Mouse (Mus musculus) MEL (cell line): Measurements from ENCODE around the gene Mettl16.

Experiments
- E2F4 ChIP-seq: IDR thresholded peaks from 2 replicates; pipeline ENCODE4 v1.6.1; 2011; ENCODE audit warnings: low read depth, low read length, improper control_type of control experiment, borderline replicate concordance
- EP300 ChIP-seq, 2 experiments: IDR thresholded peaks; 2 replicates each; pipeline ENCODE4 v1.6.1; 2011; ENCODE audit warnings: improper control_type of control experiment in 2 of 2, low read length in 2 of 2, low read depth in 1 of 2, mild to moderate bottlenecking in 1 of 2
- HCFC1 ChIP-seq: IDR thresholded peaks from 2 replicates; pipeline ENCODE4 v1.6.1; 2012; ENCODE audit warnings: low read depth, mild to moderate bottlenecking, inconsistent platforms, low read length, improper control_type of control experiment, moderate library complexity
- MAX ChIP-seq: IDR thresholded peaks from 2 replicates; pipeline ENCODE4 v1.6.1; 2011; ENCODE audit warnings: low read length, improper control_type of control experiment
- NELFE ChIP-seq: IDR thresholded peaks from 2 replicates; pipeline ENCODE4 v1.6.1; 2011; ENCODE audit warnings: low read depth, low read length, improper control_type of control experiment
- POLR2A ChIP-seq, 2 experiments: IDR thresholded peaks; 2 replicates each; pipeline ENCODE4 v1.6.1; 2011 to 2012; ENCODE audit warnings: low read length in 2 of 2, mild to moderate bottlenecking in 2 of 2, control low read depth in 1 of 2, improper control_type of control experiment in 1 of 2, low read depth in 1 of 2, moderate library complexity in 1 of 2; ENCODE audit not compliant: control insufficient read depth in 1 of 2, insufficient read depth in 1 of 2, poor library complexity in 1 of 2
- ZC3H11A ChIP-seq: IDR thresholded peaks from 2 replicates; pipeline ENCODE4 v1.6.1; 2012; ENCODE audit warnings: low read depth, mild to moderate bottlenecking, inconsistent platforms, low read length, improper control_type of control experiment

- TF ChIP-seq HCFC1 (no peak), POLR2A (IDR thresholded peaks at IDR 0.05; ENCODE audit: control insufficient read depth in 1 of 2, insufficient read depth in 1 of 2, low read depth in 1 of 2, low read length in 2 of 2, poor library complexity in 1 of 2) (no peak), MAX (no peak), NELFE (no peak), ZC3H11A (no peak), EP300 (IDR thresholded peaks at IDR 0.05; ENCODE audit: low read depth in 1 of 2, low read length in 2 of 2) (no peak), E2F4 (no peak)
These were observed 14.0 kb upstream of the Mettl16 start for GRCm38 (mm10) chr11:74756631-74757030.
